Mouse (Mus musculus): Measurements from ENCODE around the gene Ctsg.

DNA sequence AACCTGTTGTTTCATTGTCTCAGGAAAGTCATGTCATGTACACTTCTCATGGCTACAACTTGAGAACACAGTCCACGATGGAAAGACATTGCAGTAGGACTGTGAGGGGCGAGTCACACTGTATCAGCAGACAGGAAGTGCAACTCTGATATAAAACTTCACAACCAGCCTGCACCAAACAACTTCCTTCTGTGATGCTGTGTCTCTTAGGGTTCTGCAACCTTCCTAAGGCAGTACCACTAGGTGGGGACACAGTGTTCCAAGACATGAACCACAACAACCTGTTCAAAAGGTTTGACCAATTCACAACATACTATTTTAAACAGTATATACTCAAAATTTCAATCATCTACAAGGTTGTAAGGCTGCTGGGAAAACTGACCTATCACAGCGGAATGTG, 47.0 kb downstream of the Ctsg start:
- TF ChIP-seq GATA1 (IDR thresholded peaks at IDR 0.05; ENCODE audit: borderline replicate concordance, low read length): no peak
- TF ChIP-seq FLI1 (IDR thresholded peaks at IDR 0.05; ENCODE audit: low read length): no peak
